Mouse (Mus musculus): Measurements from ENCODE around the gene Cdkl5.
A peak's percentile ranks its signal among the peaks of the same experiment; 100 is the strongest.

Cdkl5 gene

GRCm38 (mm10) chrX:160994543-160995121, at the start of gene Cdkl5:
Cdkl5 (minus strand) TSS chrX:160994704.
- DNase-seq (ENCODE audit: extremely low read depth, low read depth) = peak; percentile 96

DNA sequence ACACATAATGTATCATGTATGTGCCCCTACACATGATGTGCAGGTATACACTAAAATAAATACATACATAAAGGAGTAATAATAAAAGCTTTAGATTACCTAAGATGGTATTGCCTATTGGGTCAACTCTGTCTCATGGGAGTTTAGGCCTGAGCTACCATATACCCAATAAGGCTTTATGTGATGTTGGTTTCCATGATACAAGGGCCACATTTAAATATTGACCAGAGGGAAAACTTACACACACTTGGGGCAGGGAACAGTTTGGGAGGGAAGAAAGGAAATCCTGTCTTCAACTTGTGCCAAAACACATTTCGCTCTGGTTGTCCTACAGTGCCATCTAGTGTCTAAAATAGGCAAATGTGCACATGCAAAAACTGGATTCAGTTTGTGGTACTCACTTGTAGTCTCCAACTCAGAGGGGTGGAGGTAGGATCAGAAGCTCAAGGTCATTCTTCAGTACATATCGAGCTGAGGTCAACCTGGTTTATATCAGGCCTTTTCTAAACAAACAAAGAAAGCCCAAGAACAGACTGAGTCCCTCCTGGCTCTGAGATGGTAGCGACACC, 38.8 kb upstream of the Cdkl5 start:
- peak; percentile 36 for DNase-seq (ENCODE audit: extremely low read depth, low read depth)

DNA sequence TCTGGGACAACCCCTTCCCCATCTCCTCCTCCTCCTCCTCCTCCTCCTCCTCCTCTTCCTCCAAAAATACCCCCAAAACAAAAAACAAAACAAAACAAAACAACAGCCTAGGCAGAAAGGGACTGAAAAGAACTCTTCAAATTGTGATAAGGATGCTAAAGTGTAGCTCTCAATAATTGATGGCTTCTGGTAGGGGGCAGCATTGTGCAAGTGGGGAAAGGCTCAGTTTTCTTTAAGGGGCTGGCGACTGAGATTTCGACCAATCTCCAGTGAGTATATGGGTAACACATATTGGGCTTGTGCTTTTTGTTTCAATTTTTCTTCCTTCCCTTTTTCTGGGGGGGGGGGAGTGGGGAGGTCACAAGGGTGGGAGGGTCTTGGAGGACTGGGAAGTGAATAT, 37.9 kb upstream of the Cdkl5 start:
- DNase-seq (ENCODE audit: extremely low read depth, low read depth) = no peak

- no peak for DNase-seq (ENCODE audit: extremely low read depth, low read depth)
Measured at GRCm38 (mm10) chrX:161030233-161030632, 35.7 kb upstream of the Cdkl5 start.

DNA sequence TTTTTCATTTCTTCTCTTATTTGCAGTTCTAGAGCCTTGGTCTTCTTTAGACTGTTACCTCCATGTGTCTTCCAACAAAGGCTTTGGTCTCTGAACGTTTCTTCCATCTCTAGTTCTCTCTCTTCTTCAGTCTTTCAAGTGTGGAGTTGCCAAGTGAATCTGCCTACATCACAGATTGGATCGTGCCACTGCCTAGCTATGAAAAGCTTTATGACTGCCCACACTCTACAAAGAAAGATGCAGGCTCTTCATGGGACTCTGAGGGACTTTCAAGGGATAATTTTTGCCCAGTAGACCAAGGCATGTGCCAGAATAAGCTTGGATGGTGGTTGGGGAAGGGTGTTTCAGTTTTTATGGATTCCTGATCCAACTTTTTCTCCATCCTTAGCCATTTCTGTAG, 30.0 kb upstream of the Cdkl5 start:
- DNase-seq (ENCODE audit: extremely low read depth, low read depth) = no peak

- DNase-seq (ENCODE audit: extremely low read depth, low read depth) = no peak
Measured at GRCm38 (mm10) chrX:161021548-161021947, 27.0 kb upstream of the Cdkl5 start.

GRCm38 (mm10) chrX:161018179-161018578, 23.7 kb upstream of the Cdkl5 start:
- no peak for DNase-seq (ENCODE audit: extremely low read depth, low read depth)

DNA sequence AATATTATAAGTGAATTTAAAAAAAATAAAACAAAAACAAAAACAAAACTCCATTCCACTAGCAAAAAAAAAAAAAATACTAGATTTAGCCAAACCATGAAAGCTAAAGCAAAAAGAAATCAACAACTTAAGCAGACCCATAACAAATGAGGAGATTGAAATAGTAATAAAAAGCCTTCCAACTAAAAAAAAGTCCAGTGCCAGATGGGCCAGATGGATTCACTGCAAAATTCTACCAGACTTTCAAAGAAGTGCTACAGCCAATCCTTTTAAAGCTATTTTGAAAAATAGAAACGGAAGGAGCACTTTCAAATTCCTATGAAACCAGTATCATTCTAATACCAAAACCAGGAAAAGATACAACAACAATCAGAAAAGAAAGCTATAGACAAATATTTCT, 11.8 kb upstream of the Cdkl5 start:
- DNase-seq (ENCODE audit: extremely low read depth, low read depth) = no peak

GRCm38 (mm10) chrX:160996051-160996450, 1.5 kb upstream of the Cdkl5 start:
- DNase-seq (ENCODE audit: extremely low read depth, low read depth) = no peak

GRCm38 (mm10) chrX:160995131-160995667, 695 bp upstream of the Cdkl5 start:
- DNase-seq (ENCODE audit: extremely low read depth, low read depth) = no peak

GRCm38 (mm10) chrX:160993749-160994539, 560 bp downstream of the Cdkl5 start:
- no peak for DNase-seq (ENCODE audit: extremely low read depth, low read depth)

- DNase-seq (ENCODE audit: extremely low read depth, low read depth) = no peak
Measured at GRCm38 (mm10) chrX:160992703-160993102, 1.8 kb downstream of the Cdkl5 start.

GRCm38 (mm10) chrX:160990276-160990675, 4.2 kb downstream of the Cdkl5 start:
- no peak for DNase-seq (ENCODE audit: extremely low read depth, low read depth)

- no peak for DNase-seq (ENCODE audit: extremely low read depth, low read depth)
Measured at GRCm38 (mm10) chrX:160977919-160978318, 16.6 kb downstream of the Cdkl5 start.

DNA sequence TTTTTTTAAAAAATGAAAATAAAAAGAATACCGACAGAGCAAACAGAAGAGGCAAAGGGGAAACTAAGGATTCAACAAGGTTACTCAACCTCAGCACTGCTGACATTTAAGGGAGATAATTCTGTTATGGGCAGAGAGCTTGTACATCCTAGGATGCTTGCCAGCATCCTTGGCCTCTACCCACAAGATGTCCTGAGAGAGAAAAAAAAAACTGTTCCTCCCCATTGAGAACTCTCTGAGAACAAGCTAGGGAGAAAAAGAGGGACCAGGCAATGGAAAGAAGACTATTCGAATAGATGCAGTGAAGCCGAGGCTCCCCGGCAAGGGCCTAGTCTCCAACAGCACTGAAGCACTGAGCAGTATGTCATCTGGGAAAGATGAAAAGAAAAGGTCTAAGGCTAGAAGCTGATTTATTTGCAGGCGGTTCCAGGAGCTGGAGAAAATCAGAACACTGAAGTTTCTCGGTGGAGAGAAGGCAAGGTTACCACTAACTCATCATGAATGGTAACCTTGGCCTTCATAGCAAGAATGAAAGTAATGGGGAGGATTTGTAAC, 22.4 kb downstream of the Cdkl5 start:
- DNase-seq (ENCODE audit: extremely low read depth, low read depth) = no peak

GRCm38 (mm10) chrX:160958593-160959131, 35.8 kb downstream of the Cdkl5 start:
- no peak for DNase-seq (ENCODE audit: extremely low read depth, low read depth)

- DNase-seq (ENCODE audit: extremely low read depth, low read depth) = no peak
Measured at GRCm38 (mm10) chrX:160949583-160949982, 44.9 kb downstream of the Cdkl5 start.

- no peak for DNase-seq (ENCODE audit: extremely low read depth, low read depth)
Measured at GRCm38 (mm10) chrX:160944722-160945121, 49.8 kb downstream of the Cdkl5 start.

GRCm38 (mm10) chrX:160935541-160935940, 59.0 kb downstream of the Cdkl5 start:
- DNase-seq (ENCODE audit: extremely low read depth, low read depth) = no peak

DNA sequence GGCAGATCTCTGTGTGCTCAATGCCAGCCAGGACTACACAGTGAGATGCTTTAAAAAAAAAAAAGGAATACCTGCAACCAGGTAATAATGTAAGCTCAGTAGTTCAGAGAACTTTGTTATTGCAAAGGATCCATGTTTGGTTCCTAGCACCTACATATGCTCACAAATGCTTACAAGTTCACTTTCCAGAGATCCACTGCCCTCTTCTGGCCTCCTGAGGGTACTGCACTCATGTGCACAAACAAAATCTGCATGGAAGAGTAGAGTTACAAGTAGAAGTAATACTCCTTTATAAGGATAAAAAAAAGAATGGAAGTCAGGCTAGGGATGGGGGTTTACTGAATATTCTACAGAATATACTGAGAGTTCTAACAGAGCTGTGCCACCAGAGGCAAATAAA, 63.8 kb downstream of the Cdkl5 start:
- no peak for DNase-seq (ENCODE audit: extremely low read depth, low read depth)

- DNase-seq (ENCODE audit: extremely low read depth, low read depth) = no peak
Measured at GRCm38 (mm10) chrX:160928870-160929269, 65.6 kb downstream of the Cdkl5 start.

Measured in MEL-GATA-1-ER (cell line).